Mouse (Mus musculus) neural tube, embryonic 14.5 days (tissue): ENCODE measurements around the gene Ranbp1. TPM values are rescaled to one million over a fixed set of nuclear protein-coding genes. Genes with fewer than 3 reads are reported as not detected.
A peak's percentile ranks its signal among the peaks of the same experiment; 100 is the strongest.

Experiments used
- ATAC-seq: fragments of 200-750 bp; cut with Nextera tagmentation; 2 replicates; pipeline ENCODE4 v1.8.0; 2017; ENCODE audit warnings: low read depth, mild to moderate bottlenecking, moderate TSS enrichment, moderate library complexity
- H3K27ac ChIP-seq: fragments of 300-500 bp; sonication (generic); 2 replicates; pipeline ENCODE4 v1.5.1; 2014; ENCODE audit warnings: low read depth, mild to moderate bottlenecking, control low read depth, low read length, moderate library complexity, mixed read lengths
- H3K27me3 ChIP-seq: fragments of 300-500 bp; sonication (generic); 2 replicates; pipeline ENCODE4 v1.6.1; 2014; ENCODE audit warnings: low read length; ENCODE audit not compliant: control insufficient read depth, insufficient read depth
- H3K36me3 ChIP-seq: fragments of 300-500 bp; sonication (generic); 2 replicates; pipeline ENCODE4 v1.6.1; 2014; ENCODE audit warnings: low read length, mixed read lengths; ENCODE audit not compliant: control insufficient read depth, insufficient read depth
- H3K4me1 ChIP-seq: fragments of 300-500 bp; sonication (generic); 2 replicates; pipeline ENCODE4 v1.6.1; 2014; ENCODE audit warnings: low read length; ENCODE audit not compliant: control insufficient read depth, insufficient read depth
- H3K4me2 ChIP-seq: fragments of 300-500 bp; sonication (generic); 2 replicates; pipeline ENCODE4 v1.6.1; 2014; ENCODE audit warnings: mild to moderate bottlenecking, low read depth, low read length, control low read depth
- H3K4me3 ChIP-seq: fragments of 300-500 bp; sonication (generic); 2 replicates; pipeline ENCODE4 v1.5.1; 2014; ENCODE audit warnings: low read depth, low read length, control low read depth, mixed read lengths
- H3K9ac ChIP-seq: fragments of 300-500 bp; sonication (generic); replicated peaks from 2 replicates; pipeline ENCODE4 v1.6.1; 2014; ENCODE audit warnings: low read depth, mild to moderate bottlenecking, control low read depth, low read length, mixed read lengths
- H3K9me3 ChIP-seq: fragments of 300-500 bp; sonication (generic); 2 replicates; pipeline ENCODE4 v1.6.1; 2016; ENCODE audit warnings: low read length; ENCODE audit not compliant: control insufficient read depth
- WGBS: fragments of 180-500 bp; shearing (Covaris S2); extraction: QIAGEN DNeasy Blood & Tissue Kit; methylation state at CpG from one replicate; pipeline ENCODE4 v1.1.7; 2014; 5-methylcytosine and 5-hydroxymethylcytosine counted together
- polyA plus RNA-seq: library from polyadenylated mRNA; unstranded; fragments of >200 nt; fragmentation: Nextera tagmentation; extraction: Ambion mirVana; gene quantifications from 2 replicates; pipeline ENCODE4 v1.2.1, GENCODE M21; 2014

Ranbp1 gene
- polyA plus RNA-seq, 1 experiment from 2014 or later: 400 TPM

GRCm38 (mm10) chr16:18253866-18254265 lies 5.3 kb upstream of the Ranbp1 start:
- ATAC-seq: no peak
- 93% methylated on average over 1 of the region's 1 CpGs for WGBS
- Histone ChIP-seq H3K4me1 (peaks cover 17% of the 10 kb centered on the region), H3K27me3 (no peaks in the 10 kb centered on the region), H3K9ac (no peak overlapping the region), H3K4me3 (no peak overlapping the region), H3K9me3 (no peaks in the 10 kb centered on the region), H3K27ac (no peak overlapping the region), H3K36me3 (peaks cover 53% of the 10 kb centered on the region), H3K4me2 (no peak overlapping the region)

- no peak for ATAC-seq
- no peak overlapping the region for H3K4me2 ChIP-seq
- peaks cover 17% of the 10 kb centered on the region for H3K4me1 ChIP-seq
- WGBS: 86% methylated on average over 6 of the region's 6 CpGs
- no peaks in the 10 kb centered on the region for H3K9me3 ChIP-seq
- no peak overlapping the region for H3K9ac ChIP-seq
- no peak overlapping the region for H3K4me3 ChIP-seq
- H3K27ac ChIP-seq: no peak overlapping the region
- no peaks in the 10 kb centered on the region for H3K27me3 ChIP-seq
- H3K36me3 ChIP-seq: peaks cover 45% of the 10 kb centered on the region
Observed at GRCm38 (mm10) chr16:18252736-18253135, 4.2 kb upstream of the Ranbp1 start.

- Histone ChIP-seq H3K9ac (peak overlapping the region; percentile 16; the same call in 1 of the 2 replicates), H3K4me3 (peak overlapping the region; percentile 89; the same call in 1 of the 2 replicates), H3K27ac (no peak overlapping the region; the same call in 1 of the 2 replicates), H3K4me2 (peak overlapping the region; percentile 95; the same call in 1 of the 2 replicates), H3K9me3 (no peaks in the 10 kb centered on the region), H3K36me3 (peaks cover 31% of the 10 kb centered on the region), H3K4me1 (peaks cover 29% of the 10 kb centered on the region), H3K27me3 (no peaks in the 10 kb centered on the region)
- 71% methylated on average over 10 of the region's 10 CpGs for WGBS
- ATAC-seq: no peak
Observed at GRCm38 (mm10) chr16:18250828-18251790, 2.6 kb upstream of the Ranbp1 start.

GRCm38 (mm10) chr16:18250231-18250630 lies 1.7 kb upstream of the Ranbp1 start:
- H3K4me3 ChIP-seq: peak overlapping the region; percentile 89; the same call in 1 of the 2 replicates
- no peak for ATAC-seq
- H3K4me2 ChIP-seq: peak overlapping the region; percentile 95
- peaks cover 33% of the 10 kb centered on the region for H3K36me3 ChIP-seq
- H3K9me3 ChIP-seq: no peaks in the 10 kb centered on the region
- H3K27me3 ChIP-seq: no peaks in the 10 kb centered on the region
- H3K27ac ChIP-seq: no peak overlapping the region
- H3K4me1 ChIP-seq: peaks cover 29% of the 10 kb centered on the region
- H3K9ac ChIP-seq: 0 out of 2 replicates have a peak overlapping the region, but pooled peaks have one; percentile 89
- 55% methylated on average over 4 of the region's 4 CpGs for WGBS

- Histone ChIP-seq H3K4me3 (peak overlapping the region; percentile 89), H3K4me2 (peak overlapping the region; percentile 95), H3K27me3 (no peaks in the 10 kb centered on the region), H3K9me3 (no peaks in the 10 kb centered on the region), H3K27ac (peak overlapping the region; percentile 93), H3K4me1 (peaks cover 29% of the 10 kb centered on the region), H3K36me3 (peaks cover 36% of the 10 kb centered on the region), H3K9ac (peak overlapping the region; percentile 89)
- ATAC-seq: peak; percentile 33
- 9% methylated on average over 27 of the region's 27 CpGs for WGBS
Observed at GRCm38 (mm10) chr16:18249364-18249967, 934 bp upstream of the Ranbp1 start.

GRCm38 (mm10) chr16:18247521-18248399 lies 772 bp downstream of the Ranbp1 start:
- WGBS: under 1% methylated on average over 32 of the region's 33 CpGs
- Histone ChIP-seq H3K9ac (peak overlapping the region; percentile 89), H3K36me3 (peaks cover 30% of the 10 kb centered on the region), H3K4me3 (peak overlapping the region; percentile 89), H3K4me2 (peak overlapping the region; percentile 69), H3K27ac (peak overlapping the region; percentile 93), H3K9me3 (no peaks in the 10 kb centered on the region), H3K27me3 (no peaks in the 10 kb centered on the region), H3K4me1 (peaks cover 29% of the 10 kb centered on the region)
- no peak; the same call in 1 of the 2 replicates for ATAC-seq

GRCm38 (mm10) chr16:18241581-18241980 lies 7.0 kb downstream of the Ranbp1 start:
- Histone ChIP-seq H3K9ac (no peak overlapping the region), H3K4me3 (no peak overlapping the region), H3K27me3 (no peaks in the 10 kb centered on the region), H3K36me3 (peaks cover 59% of the 10 kb centered on the region), H3K4me2 (no peak overlapping the region), H3K27ac (no peak overlapping the region), H3K9me3 (no peaks in the 10 kb centered on the region), H3K4me1 (peaks cover 2% of the 10 kb centered on the region)
- 93% methylated on average over 10 of the region's 10 CpGs for WGBS
- no peak for ATAC-seq

GRCm38 (mm10) chr16:18236676-18237501 lies 11.6 kb downstream of the Ranbp1 start:
- Histone ChIP-seq H3K27ac (no peak overlapping the region), H3K4me3 (no peak overlapping the region), H3K36me3 (peaks cover 30% of the 10 kb centered on the region), H3K9me3 (no peaks in the 10 kb centered on the region), H3K9ac (no peak overlapping the region), H3K4me1 (peaks cover 19% of the 10 kb centered on the region), H3K4me2 (no peak overlapping the region), H3K27me3 (no peaks in the 10 kb centered on the region)
- ATAC-seq: no peak
- WGBS: 70% methylated on average over 7 of the region's 7 CpGs
